Mouse (Mus musculus): ENCODE measurements around the gene Map3k5.
"Not testable (repeated sequence)": the region's sequence is repeated elsewhere in the genome, so short reads cannot be mapped to it uniquely, and the experiment has no call there.

Gene Map3k5

GRCm38 (mm10) chr10:19960831-19961380 lies 26.6 kb downstream of the Map3k5 start:
- no peak for DNase-seq (ENCODE audit: low read depth in 2 of 2, low spot score in 2 of 2)

GRCm38 (mm10) chr10:19962746-19963145 lies 28.5 kb downstream of the Map3k5 start:
- DNase-seq (ENCODE audit: low read depth in 2 of 2, low spot score in 2 of 2), result peak; percentile 36 to 59

- no peak for DNase-seq (ENCODE audit: low read depth in 2 of 2, low spot score in 2 of 2)
Measured at GRCm38 (mm10) chr10:19963206-19963605, 28.9 kb downstream of the Map3k5 start.

- no peak for DNase-seq (ENCODE audit: low read depth in 2 of 2, low spot score in 2 of 2)
Measured at GRCm38 (mm10) chr10:19964105-19964504, 29.8 kb downstream of the Map3k5 start.

GRCm38 (mm10) chr10:19966597-19966996 lies 32.3 kb downstream of the Map3k5 start:
- no peak for DNase-seq (ENCODE audit: low read depth in 2 of 2, low spot score in 2 of 2)

GRCm38 (mm10) chr10:19968445-19968844 lies 34.2 kb downstream of the Map3k5 start:
- DNase-seq (ENCODE audit: low read depth in 2 of 2, low spot score in 2 of 2), result no peak

- DNase-seq (ENCODE audit: low read depth in 2 of 2, low spot score in 2 of 2), result no peak
Measured at GRCm38 (mm10) chr10:19969831-19970460, 35.7 kb downstream of the Map3k5 start.

DNA sequence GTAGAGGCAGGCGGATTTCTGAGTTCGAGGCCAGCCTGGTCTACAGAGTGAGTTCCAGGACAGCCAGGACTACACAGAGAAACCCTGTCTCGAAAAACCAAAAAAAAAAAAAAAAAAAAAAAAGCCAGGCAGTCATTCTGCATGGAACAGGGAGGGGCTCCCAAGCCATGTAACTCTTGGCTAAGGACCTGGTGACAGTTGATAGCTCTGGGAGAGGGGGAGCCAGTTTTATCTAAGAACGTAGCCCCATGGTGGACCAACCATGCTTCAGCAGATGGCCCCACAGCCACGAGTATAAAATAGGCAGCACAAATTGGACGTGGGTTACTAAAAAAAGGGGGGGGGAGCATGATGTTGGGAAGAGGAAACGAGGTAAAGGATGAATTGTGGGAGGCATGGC lies 37.2 kb downstream of the Map3k5 start:
- not testable (repeated sequence) for DNase-seq (ENCODE audit: low read depth in 2 of 2, low spot score in 2 of 2)

DNA sequence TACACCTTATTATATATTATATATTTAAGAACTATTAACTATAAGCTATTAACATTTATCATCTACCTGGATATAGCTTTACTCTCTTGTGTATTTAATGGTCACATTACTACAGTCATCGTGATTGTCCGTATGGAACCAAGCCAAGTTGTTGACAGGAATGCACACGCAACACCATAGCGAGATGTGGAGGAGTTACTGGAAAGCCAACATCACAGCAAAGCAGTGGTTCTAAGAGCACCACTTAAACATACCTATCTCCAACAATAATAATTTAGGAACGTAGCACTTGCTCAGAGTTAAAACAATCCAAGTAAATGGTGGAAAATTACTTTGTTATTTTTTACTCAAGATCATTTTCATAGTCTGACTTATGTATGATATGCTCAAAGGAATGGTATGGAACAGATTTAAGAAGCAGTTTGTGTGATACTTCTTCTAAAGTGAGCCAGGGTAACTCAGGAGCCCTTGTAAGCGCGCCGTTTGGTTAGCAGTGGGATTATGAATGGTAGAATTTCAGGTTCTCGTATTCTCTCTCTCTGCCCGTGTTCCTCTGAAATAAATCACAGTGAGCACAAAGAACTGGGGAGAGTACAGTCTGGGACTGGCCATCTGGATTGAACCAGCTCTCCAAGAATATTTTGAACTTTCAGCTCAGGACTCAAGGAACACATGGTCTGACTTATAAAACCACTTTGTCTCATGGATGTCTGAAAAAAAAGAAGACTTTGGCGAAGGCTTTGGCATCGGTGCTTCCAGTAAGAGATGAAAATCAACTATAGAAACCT lies 39.2 kb downstream of the Map3k5 start:
- no peak for DNase-seq (ENCODE audit: low read depth in 2 of 2, low spot score in 2 of 2)

DNA sequence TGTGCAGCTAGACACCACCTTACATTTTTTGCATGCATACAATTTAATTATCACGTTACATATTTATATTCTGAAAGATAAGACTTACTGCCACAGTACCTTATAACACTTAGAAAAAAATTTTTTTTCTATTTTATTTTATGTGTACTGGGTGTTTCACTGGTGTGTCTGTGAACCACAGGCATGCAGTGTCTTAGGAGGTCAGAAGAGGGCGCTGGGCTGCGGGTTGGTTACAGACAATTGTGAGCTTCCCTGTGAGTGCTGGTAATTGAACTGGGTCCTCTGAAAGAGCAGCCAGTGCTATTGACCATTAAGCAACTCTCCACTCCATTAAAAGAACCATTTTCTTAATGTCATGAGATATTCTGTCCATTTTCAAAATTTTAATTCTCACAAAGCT lies 43.3 kb downstream of the Map3k5 start:
- DNase-seq (ENCODE audit: low read depth in 2 of 2, low spot score in 2 of 2), result no peak

GRCm38 (mm10) chr10:19978662-19979199 lies 44.5 kb downstream of the Map3k5 start:
- DNase-seq (ENCODE audit: low read depth in 2 of 2, low spot score in 2 of 2), result no peak

- no peak for DNase-seq (ENCODE audit: low read depth in 2 of 2, low spot score in 2 of 2)
Measured at GRCm38 (mm10) chr10:19987736-19988135, 53.5 kb downstream of the Map3k5 start.

GRCm38 (mm10) chr10:19989986-19990385 lies 55.7 kb downstream of the Map3k5 start:
- no peak for DNase-seq (ENCODE audit: low read depth in 2 of 2, low spot score in 2 of 2)

- DNase-seq (ENCODE audit: low read depth in 2 of 2, low spot score in 2 of 2), result no peak
Measured at GRCm38 (mm10) chr10:19990638-19991037, 56.4 kb downstream of the Map3k5 start.

DNA sequence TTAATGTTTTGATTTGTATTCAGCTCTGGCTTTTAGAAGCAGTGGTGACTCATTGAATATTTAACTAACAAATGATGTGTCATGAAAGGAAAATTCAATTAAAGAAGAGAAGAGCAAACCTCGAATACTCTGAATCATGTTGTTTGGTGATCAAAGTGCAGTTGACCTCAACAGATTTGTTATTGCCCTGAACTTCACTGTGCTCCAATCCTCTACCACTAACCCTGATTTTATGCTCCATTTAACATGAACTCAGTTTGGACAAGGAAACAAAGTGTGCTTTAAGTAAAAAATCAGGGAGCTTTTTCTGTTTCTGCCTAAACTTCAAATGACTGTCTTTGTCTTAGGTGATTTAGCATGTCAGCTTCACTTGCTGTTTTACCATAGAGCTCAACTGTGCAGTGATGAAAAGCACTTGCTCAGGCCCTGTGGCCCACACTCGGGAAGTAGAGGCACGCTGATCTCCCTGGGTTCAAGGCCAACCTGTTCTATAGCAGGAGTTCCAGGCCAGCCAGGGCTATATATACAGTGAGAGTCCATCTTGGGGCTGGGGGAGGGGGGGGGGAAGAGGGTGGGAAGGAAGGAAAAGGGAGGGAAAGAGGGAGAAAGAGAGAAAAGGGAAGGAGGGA lies 57.1 kb downstream of the Map3k5 start:
- no peak for DNase-seq (ENCODE audit: low read depth in 2 of 2, low spot score in 2 of 2)

DNA sequence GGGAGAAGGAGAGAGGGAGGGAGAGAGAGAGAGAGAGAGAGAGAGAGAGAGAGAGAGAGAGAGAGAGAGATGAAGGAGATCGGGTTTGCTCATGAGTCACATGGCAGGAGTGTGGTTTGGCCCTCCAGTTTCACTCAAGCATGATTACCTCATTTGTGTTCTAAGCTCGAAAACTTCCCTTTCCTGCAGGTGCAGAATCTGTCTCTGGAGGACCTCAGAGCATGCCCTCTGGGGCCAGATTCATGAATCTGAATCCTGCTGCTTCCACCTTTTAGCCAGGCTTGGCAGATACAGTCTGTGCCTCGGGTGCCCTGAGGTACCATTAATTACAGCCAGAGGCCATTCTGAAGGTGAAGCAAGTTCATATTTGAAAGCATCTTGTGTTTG lies 57.6 kb downstream of the Map3k5 start:
- DNase-seq (ENCODE audit: low read depth in 2 of 2, low spot score in 2 of 2), result peak; percentile 37 to 51

DNA sequence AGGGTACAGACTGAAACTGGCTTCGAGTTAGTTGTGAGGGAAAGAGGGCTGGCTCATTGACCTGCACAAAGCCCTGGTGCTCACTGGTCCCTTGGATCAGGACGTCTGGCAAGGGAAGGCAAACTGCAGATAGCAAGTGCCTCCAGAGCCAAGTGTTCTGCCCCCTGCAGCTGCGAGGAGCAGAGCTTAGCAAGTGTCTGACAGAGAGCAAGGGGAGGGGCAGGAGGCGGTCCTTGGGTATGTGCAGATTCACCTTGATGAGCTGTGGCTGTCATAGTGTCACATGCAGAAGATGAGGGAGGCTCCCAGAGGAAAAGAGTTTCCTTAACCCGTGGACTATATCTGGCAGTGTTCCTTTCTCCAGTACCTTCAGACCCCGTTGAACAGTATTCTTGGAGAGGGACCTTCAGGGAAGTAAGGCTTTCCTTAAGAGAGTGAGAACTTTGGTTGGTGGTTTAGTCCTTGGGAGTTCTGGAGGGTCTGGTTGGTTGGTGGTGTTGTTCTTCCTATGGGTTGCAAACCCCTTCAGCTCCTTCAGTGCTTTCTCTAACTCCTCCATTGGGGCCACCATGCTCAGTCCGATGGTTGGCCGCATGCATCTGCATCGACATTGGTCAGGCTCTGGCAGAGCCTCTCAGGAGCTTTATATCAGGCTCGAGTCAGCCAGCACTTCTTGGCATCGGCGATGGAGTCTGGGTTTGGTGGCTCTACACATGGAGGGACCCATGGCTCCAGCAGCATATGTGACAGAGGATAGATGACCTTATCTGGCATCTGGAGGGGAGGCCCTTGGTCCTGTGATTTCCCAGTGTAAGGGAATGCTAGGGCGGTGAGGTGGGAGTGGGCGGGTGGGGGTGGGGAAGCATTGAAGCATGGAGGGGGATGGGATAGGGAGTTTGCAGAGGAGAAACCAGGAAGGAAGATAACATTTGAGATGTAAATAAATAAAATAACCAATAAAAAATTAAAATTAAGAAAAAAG lies 60.5 kb downstream of the Map3k5 start:
- no peak for DNase-seq (ENCODE audit: low read depth in 2 of 2, low spot score in 2 of 2)

- DNase-seq (ENCODE audit: low read depth in 2 of 2, low spot score in 2 of 2), result no peak
Measured at GRCm38 (mm10) chr10:19996151-19996550, 61.9 kb downstream of the Map3k5 start.

DNA sequence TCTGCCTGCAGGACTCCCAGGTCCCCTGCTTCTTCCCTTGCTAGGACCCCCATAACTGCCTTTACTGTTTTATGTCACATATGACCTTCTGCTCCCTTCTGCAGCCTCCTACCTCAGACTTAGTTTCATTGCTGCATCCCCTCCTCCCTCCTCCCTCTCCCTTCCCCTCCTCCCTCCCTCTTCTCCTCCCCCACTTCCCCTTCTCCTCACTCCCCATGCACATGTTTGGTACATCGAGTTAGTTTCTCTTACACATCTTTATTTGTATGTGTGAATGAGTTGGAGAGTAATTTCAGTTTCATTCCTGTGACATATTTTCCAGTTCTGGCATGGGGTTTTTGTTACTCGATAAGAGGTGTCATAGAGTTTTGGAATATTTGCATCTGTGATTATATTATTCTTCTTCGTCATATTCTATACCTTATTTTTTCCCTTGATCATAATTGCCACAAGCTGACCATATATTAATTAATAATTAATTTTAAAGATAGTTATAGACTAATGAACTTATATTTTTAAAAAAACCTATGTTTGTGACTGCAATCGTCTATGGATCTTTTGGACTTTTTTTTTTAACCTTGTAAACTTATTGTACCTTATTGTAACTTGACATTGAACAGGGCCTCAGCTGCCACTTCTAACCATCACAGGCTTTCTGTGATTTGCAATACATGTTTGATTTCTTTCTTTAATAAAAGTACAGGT lies 65.6 kb downstream of the Map3k5 start:
- no peak for DNase-seq (ENCODE audit: low read depth in 2 of 2, low spot score in 2 of 2)

DNA sequence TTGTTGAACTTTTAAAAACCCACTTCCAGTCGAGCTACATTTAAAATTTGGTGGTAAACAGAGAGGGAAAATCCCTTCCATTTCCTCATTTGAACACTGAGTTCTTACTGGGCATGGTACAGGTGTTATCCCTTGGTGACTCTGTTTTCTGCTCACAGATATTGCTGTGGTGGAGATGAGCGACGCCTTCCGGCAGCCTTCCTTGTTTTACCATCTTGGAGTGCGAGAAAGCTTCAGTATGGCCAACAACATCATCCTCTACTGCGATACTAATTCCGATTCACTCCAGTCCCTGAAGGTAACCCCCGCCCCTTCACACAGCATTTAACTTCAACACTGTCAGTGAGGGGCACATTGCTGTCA lies 66.1 kb downstream of the Map3k5 start:
- DNase-seq (ENCODE audit: low read depth in 2 of 2, low spot score in 2 of 2), result no peak

Measured in CD8-positive naive resting alpha-beta T cell, adult 2 months (primary cell).